Mouse (Mus musculus) gastrocnemius, postnatal 10 days (tissue): ENCODE measurements around the gene Ehbp1. TPM values are rescaled to one million over a fixed set of nuclear protein-coding genes. Genes with fewer than 3 reads are reported as not detected.

Source experiments
- DNase-seq: peaks from one replicate; pipeline ENCODE4 v3.0.0; 2021; ENCODE audit warnings: mixed read lengths
- total RNA-seq, 2 experiments: library from RNA; stranded (reverse); gene quantifications; 2 replicates each; pipeline ENCODE4 v1.2.3; 2021

Ehbp1 gene
- total RNA-seq, 2 experiments from 2014 or later: 22.3 to 28.7 TPM

DNA sequence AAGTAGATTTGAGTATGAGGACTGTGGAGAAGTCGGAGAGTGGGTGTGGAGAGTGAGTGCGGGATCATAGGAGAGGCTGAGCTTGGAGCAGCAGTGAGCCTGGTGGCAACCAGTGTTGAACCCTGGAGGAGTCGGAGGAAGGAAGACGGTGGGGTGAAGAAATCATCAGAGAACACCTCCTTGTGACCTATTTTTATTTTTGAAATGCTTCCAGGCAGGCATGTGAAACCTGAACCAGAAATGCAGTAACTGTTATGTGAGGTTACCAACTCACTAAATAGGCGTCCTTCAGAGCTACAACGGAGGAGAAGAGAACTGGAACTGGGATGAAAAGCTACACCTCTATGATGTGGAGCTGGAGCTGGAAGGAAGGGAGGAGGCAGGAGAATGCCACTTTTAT lies 144.2 kb downstream of the Ehbp1 start:
- no peak for DNase-seq

- DNase-seq: no peak
These were observed 145.3 kb downstream of the Ehbp1 start for GRCm38 (mm10) chr11:22196776-22197175.

GRCm38 (mm10) chr11:22194607-22195006 lies 147.5 kb downstream of the Ehbp1 start:
- DNase-seq: no peak

DNA sequence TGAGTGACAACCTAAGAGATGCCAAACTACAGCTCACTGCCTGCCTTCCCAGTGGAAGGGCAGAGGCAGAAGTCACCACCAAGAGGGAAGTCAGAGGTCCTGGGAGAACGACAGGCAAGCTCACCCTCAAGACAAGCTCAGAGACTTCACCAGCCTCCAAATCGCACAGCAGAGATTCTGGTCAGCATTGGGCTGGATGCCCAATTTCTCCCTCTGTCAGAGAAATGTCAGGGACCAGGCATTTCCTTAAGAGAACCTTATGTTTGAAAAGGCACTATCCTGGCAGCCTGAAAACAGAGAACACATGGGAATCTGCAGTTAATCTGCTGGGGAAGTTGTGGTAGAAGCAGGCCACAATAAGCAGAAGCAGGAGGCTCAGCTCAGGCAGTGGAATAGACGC lies 151.5 kb downstream of the Ehbp1 start:
- no peak for DNase-seq

GRCm38 (mm10) chr11:22189970-22190369 lies 152.1 kb downstream of the Ehbp1 start:
- DNase-seq: no peak

- no peak for DNase-seq
These were observed 160.3 kb downstream of the Ehbp1 start for GRCm38 (mm10) chr11:22181530-22182501.

DNA sequence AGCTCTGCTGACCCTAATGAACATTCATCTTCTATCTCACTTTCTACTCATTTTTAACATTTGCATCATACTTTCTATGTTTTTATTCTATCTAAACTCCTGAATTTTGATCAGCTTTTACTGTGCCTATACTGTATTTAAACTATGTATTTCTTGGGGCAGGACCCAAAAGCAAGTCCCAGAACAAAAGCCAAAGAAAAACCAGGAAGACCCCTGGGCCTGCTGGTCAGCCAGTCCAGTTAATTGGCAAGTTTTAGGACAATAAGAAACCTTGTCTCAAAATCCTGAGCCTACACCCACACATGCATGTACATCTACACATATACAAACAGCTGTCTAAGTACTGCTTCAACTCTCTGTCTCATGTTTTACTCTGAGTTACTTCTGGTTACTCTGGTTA lies 161.9 kb downstream of the Ehbp1 start:
- no peak for DNase-seq

DNA sequence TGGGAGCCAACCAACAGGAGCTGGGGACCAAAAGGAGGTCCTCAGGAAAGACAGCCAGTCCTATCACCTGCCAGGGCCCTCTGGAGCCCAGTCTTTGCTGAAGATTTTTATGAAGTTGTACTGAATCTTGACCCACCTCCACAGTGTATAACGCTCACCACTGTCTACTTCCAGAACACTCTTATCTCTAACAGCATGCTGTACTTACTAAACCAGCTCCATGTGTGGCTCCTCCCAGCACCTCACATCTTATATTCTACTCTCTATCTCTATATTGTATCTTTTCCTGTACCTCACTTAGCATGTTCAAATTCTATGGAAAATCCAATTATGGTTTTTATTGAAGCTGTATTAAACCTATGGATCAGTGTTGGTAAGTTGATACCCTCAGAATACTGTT lies 163.5 kb downstream of the Ehbp1 start:
- no peak for DNase-seq

DNA sequence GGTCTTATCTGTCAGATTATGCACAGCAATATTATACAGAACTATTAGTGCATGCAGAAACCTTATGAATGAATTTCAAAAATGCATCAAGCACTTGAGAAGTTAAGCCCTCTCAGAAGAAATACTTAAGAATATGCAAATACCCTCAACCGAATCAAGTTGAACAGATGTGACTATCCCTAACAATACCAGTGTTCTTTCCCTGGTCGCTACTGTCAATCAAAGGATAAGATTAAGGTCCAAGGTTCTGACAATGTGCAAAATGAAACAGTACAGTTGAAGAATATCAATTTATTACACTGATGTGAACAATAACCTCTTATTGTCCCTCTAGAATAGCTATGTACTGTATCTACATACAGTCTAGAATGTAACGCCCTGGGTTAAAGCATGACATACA lies 167.8 kb downstream of the Ehbp1 start:
- DNase-seq: no peak

DNA sequence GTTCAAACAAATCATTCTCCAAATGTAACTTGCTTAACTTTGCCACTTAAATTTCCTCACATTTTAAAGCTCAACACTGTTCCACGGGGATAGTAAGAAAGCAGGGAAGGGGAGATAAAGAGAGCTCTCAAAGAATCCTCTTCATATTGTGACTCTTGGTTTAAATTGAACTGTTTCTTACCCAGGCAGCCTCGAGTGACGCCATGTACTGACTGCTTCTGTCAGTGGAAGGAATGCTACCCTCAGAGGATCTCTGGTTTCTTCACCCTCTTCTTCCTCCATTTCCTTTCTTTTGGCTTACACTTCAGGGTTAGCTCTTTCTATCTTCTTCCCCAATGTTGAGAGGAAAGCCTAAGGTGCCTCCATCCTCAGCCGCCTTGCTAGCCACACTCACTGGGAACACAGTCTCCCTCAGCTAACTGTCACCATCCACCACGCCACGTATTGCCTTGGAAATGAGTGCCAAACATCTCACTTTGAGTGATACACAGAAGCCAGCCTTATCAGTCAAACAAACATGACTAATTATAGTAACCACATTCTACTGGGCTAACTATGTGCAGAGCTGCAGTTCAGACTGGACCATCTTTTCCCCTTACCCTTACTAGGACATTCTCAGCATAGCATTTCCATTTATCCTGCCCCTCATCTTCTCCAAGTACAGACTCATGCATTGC lies 171.0 kb downstream of the Ehbp1 start:
- no peak for DNase-seq

GRCm38 (mm10) chr11:22157882-22158281 lies 184.2 kb downstream of the Ehbp1 start:
- DNase-seq: no peak

DNA sequence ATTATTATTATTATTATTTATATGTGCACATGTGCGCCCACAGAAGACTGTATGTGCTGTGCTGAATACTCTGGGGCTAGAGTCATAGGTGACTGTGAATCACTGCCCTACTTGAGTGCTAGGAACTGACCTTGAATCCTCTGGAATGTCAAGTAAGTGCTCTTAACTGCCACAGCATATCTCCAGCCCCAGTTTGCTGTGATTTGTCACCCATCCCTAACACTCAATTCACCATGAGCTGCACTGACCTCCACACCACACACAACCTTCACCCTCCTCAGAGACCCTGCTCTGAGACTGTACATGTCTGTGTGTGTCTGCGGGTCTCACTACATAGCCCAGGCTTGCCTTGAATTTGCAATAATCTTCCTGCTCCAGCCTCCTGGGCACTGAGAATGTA lies 185.9 kb downstream of the Ehbp1 start:
- DNase-seq: no peak

DNA sequence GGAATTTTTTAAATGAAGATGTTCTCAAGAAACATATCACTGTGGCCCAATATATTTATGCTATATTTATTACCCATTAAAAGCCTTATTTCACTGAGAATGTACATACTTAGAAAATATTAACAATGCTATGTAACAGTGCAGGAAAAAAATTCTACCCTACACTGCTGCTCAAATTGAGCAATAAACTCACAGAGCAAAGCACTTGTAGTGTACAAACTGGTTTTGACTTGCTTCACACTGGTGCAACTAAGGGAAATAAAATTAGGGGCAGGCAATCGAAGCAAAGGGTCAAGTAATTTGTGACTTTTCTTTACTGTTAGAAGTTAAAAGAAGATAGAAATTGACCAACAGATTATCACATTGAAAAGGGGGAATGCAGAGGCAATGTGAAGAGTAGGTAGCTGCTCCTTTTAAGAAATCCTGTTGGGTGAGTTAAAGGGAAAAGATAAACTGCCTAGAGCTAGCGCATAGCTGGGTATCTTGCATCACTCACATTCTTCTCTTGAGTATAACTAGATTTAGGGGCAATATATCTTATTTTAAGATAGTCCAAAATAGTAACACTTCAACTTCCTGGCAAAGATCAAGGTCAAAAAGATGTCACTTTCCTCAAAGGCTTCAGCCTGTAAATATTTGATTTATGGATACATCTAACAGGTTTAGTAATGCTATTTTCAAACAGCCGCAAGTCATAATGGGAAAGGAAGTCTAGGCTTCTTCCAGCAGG lies 186.6 kb downstream of the Ehbp1 start:
- no peak for DNase-seq

- peak; percentile 13 for DNase-seq
These were observed 187.4 kb downstream of the Ehbp1 start for GRCm38 (mm10) chr11:22154501-22155294.

DNA sequence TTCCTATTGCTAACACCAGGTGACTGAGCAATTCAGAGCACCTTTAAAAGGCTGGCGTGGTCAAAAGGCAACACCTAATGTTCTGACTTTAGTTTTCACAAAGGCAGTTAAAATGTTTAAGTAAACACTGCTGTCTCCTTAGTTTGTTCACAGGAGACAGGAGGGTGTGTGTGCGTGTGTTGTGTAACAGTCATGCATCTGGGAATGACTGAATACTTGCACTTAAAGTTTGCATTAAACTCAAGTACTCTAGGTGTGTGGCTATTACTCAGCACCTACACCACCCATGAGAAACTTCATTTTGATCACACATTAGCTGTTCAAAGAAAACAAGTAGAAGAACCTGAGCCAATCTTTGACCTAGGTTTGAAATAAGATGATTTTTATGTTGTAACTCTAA lies 201.4 kb downstream of the Ehbp1 start:
- no peak for DNase-seq

- DNase-seq: no peak
These were observed 203.6 kb downstream of the Ehbp1 start for GRCm38 (mm10) chr11:22138466-22138865.

- no peak for DNase-seq
These were observed 216.9 kb downstream of the Ehbp1 start for GRCm38 (mm10) chr11:22125188-22125587.

GRCm38 (mm10) chr11:22118853-22119252 lies 223.2 kb downstream of the Ehbp1 start:
- no peak for DNase-seq

- no peak for DNase-seq
These were observed 229.9 kb downstream of the Ehbp1 start for GRCm38 (mm10) chr11:22112161-22112560.

GRCm38 (mm10) chr11:22089346-22089745 lies 252.7 kb downstream of the Ehbp1 start:
- no peak for DNase-seq

DNA sequence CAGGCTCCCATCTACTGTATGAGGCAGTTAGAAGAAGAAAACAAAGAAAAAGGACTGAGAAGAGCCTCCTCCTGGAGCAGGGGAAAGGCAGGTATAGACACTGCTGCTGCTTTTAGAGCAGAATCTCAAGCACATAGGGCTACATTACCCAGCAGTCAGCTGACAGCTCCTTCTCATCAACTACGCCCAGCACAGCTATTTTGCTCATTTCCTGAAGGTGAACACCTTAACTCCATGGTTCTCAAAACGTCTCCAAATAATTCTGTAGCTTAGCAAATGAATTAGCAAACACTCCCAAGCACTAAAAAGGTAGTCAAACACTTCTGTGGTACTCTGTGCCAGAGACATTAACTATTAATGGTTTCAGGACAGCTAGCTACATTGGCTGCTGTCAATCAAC lies 278.7 kb downstream of the Ehbp1 start:
- no peak for DNase-seq

DNA sequence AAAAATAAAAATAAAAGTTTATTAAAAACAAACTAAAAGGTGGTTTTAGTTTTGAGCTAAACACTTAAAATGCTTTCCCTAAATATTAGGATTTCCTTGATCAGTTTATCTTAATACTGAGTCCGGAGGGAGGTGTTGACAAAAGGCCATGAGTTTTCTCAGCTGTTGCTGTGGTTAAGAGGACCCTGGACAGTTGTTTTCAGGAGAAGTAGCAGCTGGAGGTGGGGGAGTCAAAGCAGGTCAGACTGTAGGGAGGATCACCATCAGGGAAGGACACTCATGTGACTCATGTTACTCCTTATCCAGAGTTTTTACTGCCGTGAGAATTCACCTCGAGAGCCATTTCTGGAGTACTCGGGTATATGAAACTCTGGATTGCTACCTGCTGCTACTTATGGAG lies 280.4 kb downstream of the Ehbp1 start:
- DNase-seq: no peak
